Mouse (Mus musculus): Measurements from ENCODE around the gene Nek4. TPM values are rescaled to one million over a fixed set of nuclear protein-coding genes. Genes with fewer than 3 reads are reported as not detected.

Nek4 gene
- polyA plus RNA-seq, 1 experiment = 0.07 TPM

- Histone ChIP-seq H3K4me1 (ENCODE audit: control insufficient read depth) (no peaks in the 10 kb centered on the region), H3K36me3 (ENCODE audit: control insufficient read depth) (peaks cover 7% of the 10 kb centered on the region; the same call in 1 of the 2 replicates), H3K9me3 (ENCODE audit: control insufficient read depth, low read length) (no peaks in the 10 kb centered on the region), H3K4me3 (replicated peaks) (no peak overlapping the region), H3K27me3 (ENCODE audit: control insufficient read depth) (no peaks in the 10 kb centered on the region)
- TF ChIP-seq GATA1 (IDR thresholded peaks at IDR 0.05; ENCODE audit: low read length) = no peak
- no peak for TF ChIP-seq TAL1 (IDR thresholded peaks at IDR 0.05; ENCODE audit: low read length)
Measured at GRCm38 (mm10) chr14:30916516-30916915, 34.7 kb upstream of the Nek4 start.

- H3K27me3 ChIP-seq (ENCODE audit: control insufficient read depth) = no peaks in the 10 kb centered on the region
- TF ChIP-seq GATA1 (IDR thresholded peaks at IDR 0.05; ENCODE audit: low read length) (no peak), TAL1 (IDR thresholded peaks at IDR 0.05; ENCODE audit: low read length) (no peak)
- no peaks in the 10 kb centered on the region; the same call in 1 of the 2 replicates for H3K4me1 ChIP-seq (ENCODE audit: control insufficient read depth)
- H3K4me3 ChIP-seq (replicated peaks) = no peak overlapping the region
- peaks cover 4% of the 10 kb centered on the region; the same call in 1 of the 2 replicates for H3K36me3 ChIP-seq (ENCODE audit: control insufficient read depth)
- no peaks in the 10 kb centered on the region for H3K9me3 ChIP-seq (ENCODE audit: control insufficient read depth, low read length)
Measured at GRCm38 (mm10) chr14:30922053-30922670, 29.0 kb upstream of the Nek4 start.

- TF ChIP-seq GATA1 (IDR thresholded peaks at IDR 0.05; ENCODE audit: low read length) (no peak), TAL1 (IDR thresholded peaks at IDR 0.05; ENCODE audit: low read length) (no peak)
- H3K27me3 ChIP-seq (ENCODE audit: control insufficient read depth) = no peaks in the 10 kb centered on the region
- peak within 1 kb of the TSS; percentile 48 for H3K4me3 ChIP-seq (replicated peaks)
- H3K36me3 ChIP-seq (ENCODE audit: control insufficient read depth) = peaks cover 2% of the 10 kb centered on the region; the same call in 1 of the 2 replicates
- no peaks in the 10 kb centered on the region for H3K9me3 ChIP-seq (ENCODE audit: control insufficient read depth, low read length)
- no peaks in the 10 kb centered on the region; the same call in 1 of the 2 replicates for H3K4me1 ChIP-seq (ENCODE audit: control insufficient read depth)
Measured at GRCm38 (mm10) chr14:30923375-30924105, 27.6 kb upstream of the Nek4 start, which contains the start of gene Itih3. Gene Itih3, minus strand, starts transcription at chr14:30923760.

GRCm38 (mm10) chr14:30925492-30925891 lies 25.7 kb upstream of the Nek4 start:
- Histone ChIP-seq H3K27me3 (ENCODE audit: control insufficient read depth) (no peaks in the 10 kb centered on the region), H3K36me3 (ENCODE audit: control insufficient read depth) (peaks cover 2% of the 10 kb centered on the region; the same call in 1 of the 2 replicates), H3K4me1 (ENCODE audit: control insufficient read depth) (no peaks in the 10 kb centered on the region; the same call in 1 of the 2 replicates), H3K9me3 (ENCODE audit: control insufficient read depth, low read length) (no peaks in the 10 kb centered on the region), H3K4me3 (replicated peaks) (no peak overlapping the region)
- TF ChIP-seq GATA1 (IDR thresholded peaks at IDR 0.05; ENCODE audit: low read length) = no peak
- no peak for TF ChIP-seq TAL1 (IDR thresholded peaks at IDR 0.05; ENCODE audit: low read length)

- no peak overlapping the region for H3K4me3 ChIP-seq (replicated peaks)
- TF ChIP-seq GATA1 (IDR thresholded peaks at IDR 0.05; ENCODE audit: low read length) = no peak
- no peak for TF ChIP-seq TAL1 (IDR thresholded peaks at IDR 0.05; ENCODE audit: low read length)
- H3K4me1 ChIP-seq (ENCODE audit: control insufficient read depth) = no peaks in the 10 kb centered on the region
- no peaks in the 10 kb centered on the region for H3K9me3 ChIP-seq (ENCODE audit: control insufficient read depth, low read length)
- no peaks in the 10 kb centered on the region; the same call in 1 of the 2 replicates for H3K36me3 ChIP-seq (ENCODE audit: control insufficient read depth)
- H3K27me3 ChIP-seq (ENCODE audit: control insufficient read depth) = no peaks in the 10 kb centered on the region
Measured at GRCm38 (mm10) chr14:30930386-30930785, 20.8 kb upstream of the Nek4 start.

GRCm38 (mm10) chr14:30933351-30933750 lies 17.8 kb upstream of the Nek4 start:
- Histone ChIP-seq H3K27me3 (ENCODE audit: control insufficient read depth) (no peaks in the 10 kb centered on the region), H3K36me3 (ENCODE audit: control insufficient read depth) (no peaks in the 10 kb centered on the region; the same call in 1 of the 2 replicates), H3K4me3 (replicated peaks) (no peak overlapping the region), H3K9me3 (ENCODE audit: control insufficient read depth, low read length) (no peaks in the 10 kb centered on the region), H3K4me1 (ENCODE audit: control insufficient read depth) (no peaks in the 10 kb centered on the region)
- TF ChIP-seq TAL1 (IDR thresholded peaks at IDR 0.05; ENCODE audit: low read length) = no peak
- TF ChIP-seq GATA1 (IDR thresholded peaks at IDR 0.05; ENCODE audit: low read length) = no peak

GRCm38 (mm10) chr14:30942254-30942653 lies 8.9 kb upstream of the Nek4 start:
- TF ChIP-seq TAL1 (IDR thresholded peaks at IDR 0.05; ENCODE audit: low read length) (no peak), GATA1 (IDR thresholded peaks at IDR 0.05; ENCODE audit: low read length) (no peak)
- Histone ChIP-seq H3K36me3 (ENCODE audit: control insufficient read depth) (no peaks in the 10 kb centered on the region; the same call in 1 of the 2 replicates), H3K9me3 (ENCODE audit: control insufficient read depth, low read length) (no peaks in the 10 kb centered on the region), H3K4me1 (ENCODE audit: control insufficient read depth) (no peaks in the 10 kb centered on the region), H3K27me3 (ENCODE audit: control insufficient read depth) (no peaks in the 10 kb centered on the region; the same call in none of the 2 replicates), H3K4me3 (replicated peaks) (no peak overlapping the region)

- no peaks in the 10 kb centered on the region; the same call in 1 of the 2 replicates for H3K36me3 ChIP-seq (ENCODE audit: control insufficient read depth)
- no peaks in the 10 kb centered on the region for H3K9me3 ChIP-seq (ENCODE audit: control insufficient read depth, low read length)
- TF ChIP-seq TAL1 (IDR thresholded peaks at IDR 0.05; ENCODE audit: low read length) = no peak
- no peak for TF ChIP-seq GATA1 (IDR thresholded peaks at IDR 0.05; ENCODE audit: low read length)
- H3K27me3 ChIP-seq (ENCODE audit: control insufficient read depth) = no peaks in the 10 kb centered on the region; the same call in none of the 2 replicates
- H3K4me3 ChIP-seq (replicated peaks) = peak within 1 kb of the TSS; percentile 27
- H3K4me1 ChIP-seq (ENCODE audit: control insufficient read depth) = no peaks in the 10 kb centered on the region
Measured at GRCm38 (mm10) chr14:30943038-30943437, 8.1 kb upstream of the Nek4 start, which contains the start of gene Itih1. Gene Itih1, minus strand, starts transcription at chr14:30943289.
